23 mouse cellular contexts compared by ENCODE assay signal in the genomic region with DNA sequence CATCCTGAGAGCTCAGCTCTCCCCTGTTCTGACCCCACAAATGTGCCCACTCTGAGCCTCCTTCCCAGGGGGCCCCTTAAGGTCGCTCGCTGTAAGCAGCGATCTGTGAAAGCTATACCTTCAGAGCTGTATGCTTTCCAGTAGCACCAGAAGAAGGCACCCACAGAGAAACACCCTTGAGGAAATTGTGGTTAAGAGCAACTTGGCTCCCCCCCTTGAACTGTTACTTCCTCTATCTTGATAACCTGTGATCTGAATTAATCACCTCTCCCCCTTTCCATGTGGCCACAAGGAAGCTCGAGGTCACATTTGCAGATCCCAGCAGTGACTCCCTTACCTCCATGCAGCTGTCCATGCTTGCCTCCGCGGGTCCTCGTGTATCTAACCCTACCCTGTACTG. TPM values are rescaled to one million over a fixed set of nuclear protein-coding genes. Genes with fewer than 3 reads are reported as not detected.
DNase-seq lines count a peak whose midpoint lies in the region; ATAC-seq and TF ChIP-seq lines count a peak whose summit lies in the region.
"Had no signal": no experiment of that assay in that cellular context is flagged by ENCODE, and none has a peak within 500 bp of the region (broad histone marks: within the 10 kb centered on the region; RNA-seq: fewer than 3 reads in every experiment).

No protein-coding gene starts in this region.

- H3K9me3 ChIP-seq in E14TG2a.4 (ENCODE audit: low read length) = peaks cover 12% of the 10 kb centered on the region
- no peaks in the 10 kb centered on the region for H3K9me3 ChIP-seq in liver, embryonic 12.5 days (replicated peaks)
- H3K9me3 ChIP-seq: embryonic facial prominence, embryonic 10.5 days; midbrain, embryonic 12.5 days; neural tube, embryonic 15.5 days had no signal

- H3K9ac ChIP-seq in liver, embryonic 12.5 days = no peak overlapping the region
- H3K9ac ChIP-seq: midbrain, embryonic 12.5 days; neural tube, embryonic 15.5 days had no signal

- no peaks in the 10 kb centered on the region for H3K27me3 ChIP-seq in E14TG2a.4 (ENCODE audit: insufficient read depth, low read length)
- no peaks in the 10 kb centered on the region for H3K27me3 ChIP-seq in liver, embryonic 12.5 days (replicated peaks)
- H3K27me3 ChIP-seq: neural tube, embryonic 15.5 days had no signal

- TF ChIP-seq CTCF in E14TG2a.4 (conservative IDR thresholded peaks at IDR 0.05; ENCODE audit: low read length) = no peak

- no peak for ATAC-seq in CD4-positive, CD25-positive, alpha-beta regulatory T cell, adult 4 months
- peak; percentile 89 for ATAC-seq in granulocyte monocyte progenitor cell, adult 5-6 weeks (replicated peaks; ENCODE audit: poor library complexity, severe bottlenecking)
- ATAC-seq in liver, embryonic 12.5 days = no peak
- ATAC-seq: inflammation-experienced regulatory T-cells, adult 6 months had no signal

- DNase-seq in CD4-positive, CD25-positive, alpha-beta regulatory T cell, adult 2 months (ENCODE audit: low read depth, low spot score) = peak; percentile 11
- DNase-seq in naive thymus-derived CD4-positive, alpha-beta T cell, adult 2 months (ENCODE audit: low read depth) = peak; percentile 14
- DNase-seq in gastrocnemius, postnatal 10 days = no peak
- no peak for DNase-seq in embryo, embryonic 10 days (ENCODE audit: low spot score)
- DNase-seq: adrenal gland, postnatal 25 days; cerebellum, adult 18-20 months; gastrocnemius, postnatal 25 days; kidney, adult 8-10 months; kidney, postnatal 14 days; left cerebral cortex, postnatal 4 days; lung, adult 2 months; lung, postnatal 36 days; thymus, postnatal 36 days had no signal

- H3K36me3 ChIP-seq in E14TG2a.4 (ENCODE audit: insufficient read depth, low read length) = peaks cover 20% of the 10 kb centered on the region
- no peaks in the 10 kb centered on the region for H3K36me3 ChIP-seq in liver, embryonic 12.5 days
- H3K36me3 ChIP-seq: embryonic facial prominence, embryonic 10.5 days; G1E; midbrain, embryonic 12.5 days; neural tube, embryonic 15.5 days had no signal

- 16% methylated on average over 7 of the region's 7 CpGs for WGBS in liver, embryonic 12.5 days (ENCODE audit: insufficient replicate concordance)

- peak overlapping the region; percentile 24; the same call in 1 of the 2 replicates for H3K4me3 ChIP-seq in E14TG2a.4 (replicated peaks; ENCODE audit: low read length)
- H3K4me3 ChIP-seq in liver, embryonic 12.5 days = no peak overlapping the region
- H3K4me3 ChIP-seq: embryonic facial prominence, embryonic 10.5 days; midbrain, embryonic 12.5 days; neural tube, embryonic 15.5 days had no signal

- peaks cover 88% of the 10 kb centered on the region for H3K4me1 ChIP-seq in E14TG2a.4 (replicated peaks; ENCODE audit: low read depth, low read length)
- H3K4me1 ChIP-seq in liver, embryonic 12.5 days = no peaks in the 10 kb centered on the region
- H3K4me1 ChIP-seq: neural tube, embryonic 15.5 days had no signal

- no peak overlapping the region for H3K4me2 ChIP-seq in liver, embryonic 12.5 days
- H3K4me2 ChIP-seq: liver, embryonic 11.5 days; midbrain, embryonic 12.5 days; neural tube, embryonic 15.5 days had no signal

- no peak overlapping the region for H3K27ac ChIP-seq in liver, embryonic 12.5 days
- H3K27ac ChIP-seq: embryonic facial prominence, embryonic 10.5 days; midbrain, embryonic 12.5 days; neural tube, embryonic 15.5 days had no signal

RNA-seq across cellular contexts. Expression of gene Cmklr1, which starts 29.2 kb away (rescaled TPM):
- polyA plus RNA-seq in CD4-positive, CD25-positive, alpha-beta regulatory T cell, adult 4 months (2017; shearing (Covaris generic)) = not detected
- 1.7 TPM in 1 of 2 replicates, not detected in the other for total RNA-seq in granulocyte monocyte progenitor cell, adult 5-6 weeks (2014; fragmentation: Nextera tagmentation)
- not detected in 2 replicates for total RNA-seq in granulocyte monocyte progenitor cell, adult 5-6 weeks (2017)
- 10 to 100 TPM; 13.7 to 15.2 TPM for total RNA-seq in gastrocnemius, postnatal 10 days (2021)
- 1.7 and 1.9 TPM in 2 replicates for polyA plus RNA-seq in liver, embryonic 12.5 days (2016; fragmentation: Nextera tagmentation; extraction: Ambion mirVana)
- polyA plus RNA-seq: G1E had no signal

Comparison
In these comparisons a context has a peak if more than half of its experiments do, and no peak if none do; other contexts are left out.
1. DNase-seq: peak in CD4-positive, CD25-positive, alpha-beta regulatory T cell, adult 2 months (single experiment) and naive thymus-derived CD4-positive, alpha-beta T cell, adult 2 months (single experiment); none in gastrocnemius, postnatal 10 days (single experiment) and embryo, embryonic 10 days (single experiment).
2. RNA of gene Cmklr1, which starts 29.2 kb away (total RNA-seq): 13.7 to 15.2 TPM in gastrocnemius, postnatal 10 days; 1.7 TPM in granulocyte monocyte progenitor cell, adult 5-6 weeks; every median in the first group is over 4 times any median in the second.